8 mouse cellular contexts compared by ENCODE assay signal in the genomic region with DNA sequence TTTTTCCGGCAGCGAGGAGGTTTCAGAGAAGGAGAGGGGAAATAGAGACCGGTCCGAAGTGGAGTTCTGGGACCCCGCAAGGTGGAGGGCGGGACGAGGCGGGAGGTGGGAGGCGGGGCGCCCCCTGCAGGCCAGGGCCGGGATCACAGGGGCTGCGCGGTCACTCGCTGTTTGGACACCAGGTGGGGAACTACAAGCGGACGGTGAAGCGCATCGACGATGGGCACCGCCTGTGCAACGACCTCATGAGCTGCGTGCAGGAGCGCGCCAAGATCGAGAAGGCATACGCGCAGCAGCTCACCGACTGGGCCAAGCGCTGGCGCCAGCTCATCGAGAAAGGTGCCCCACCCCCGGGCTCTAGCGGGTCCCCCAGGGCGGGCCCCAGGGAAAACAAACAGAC. TPM values are rescaled to one million over a fixed set of nuclear protein-coding genes. Genes with fewer than 3 reads are reported as not detected.
A peak's percentile ranks its signal among the peaks of the same experiment; 100 is the strongest.
DNase-seq lines count a peak whose midpoint lies in the region; ATAC-seq and TF ChIP-seq lines count a peak whose summit lies in the region.

No protein-coding gene starts in this region.

- H3K27me3 ChIP-seq in heart, embryonic 13.5 days (replicated peaks): peaks cover 34% of the 10 kb centered on the region

- no peaks in the 10 kb centered on the region for H3K36me3 ChIP-seq in heart, embryonic 13.5 days

- no peak overlapping the region for H3K27ac ChIP-seq in cortical plate, adult 2 months (ENCODE audit: insufficient read depth, low read length)
- H3K27ac ChIP-seq in heart, embryonic 13.5 days (replicated peaks): no peak overlapping the region

- TF ChIP-seq CTCF in cortical plate, adult 2 months (IDR thresholded peaks at IDR 0.05; ENCODE audit: extremely low read depth, insufficient read depth, low read length): peak; percentile 37

- H3K9ac ChIP-seq in heart, embryonic 13.5 days: peak overlapping the region; percentile 73

- peaks cover 13% of the 10 kb centered on the region; the same call in 1 of the 2 replicates for H3K9me3 ChIP-seq in heart, embryonic 13.5 days

- no peak for TF ChIP-seq POLR2A in cortical plate, adult 2 months (IDR thresholded peaks at IDR 0.05; ENCODE audit: extremely low read depth, insufficient read depth, low read length)

- peaks cover 14% of the 10 kb centered on the region for H3K4me1 ChIP-seq in cortical plate, adult 2 months (ENCODE audit: control insufficient read depth, insufficient read depth, low read length)
- peaks cover 5% of the 10 kb centered on the region for H3K4me1 ChIP-seq in heart, embryonic 13.5 days

- peak; percentile 43 for DNase-seq in thymus, postnatal 14 days
- no peak for DNase-seq in thymus, adult 18-20 months
- DNase-seq in kidney, postnatal 10 days: peak; percentile 72
- DNase-seq in spleen, postnatal 4 days (ENCODE audit: low spot score in 2 of 2): peak; percentile 39 to 81
- no peak for DNase-seq in frontal cortex, postnatal 25 days (ENCODE audit: low spot score in 2 of 2)

- no peak overlapping the region for H3K4me3 ChIP-seq in cortical plate, adult 2 months (ENCODE audit: insufficient read depth, low read length)
- H3K4me3 ChIP-seq in heart, embryonic 13.5 days: peak overlapping the region; percentile 42

- peak overlapping the region; percentile 72 for H3K4me2 ChIP-seq in heart, embryonic 13.5 days

- WGBS in heart, embryonic 13.5 days: under 1% methylated on average over 34 of the region's 34 CpGs

- no peak for ATAC-seq in heart, embryonic 13.5 days (ENCODE audit: extremely low read depth, insufficient number of reproducible peaks, low FRiP score, low TSS enrichment)
- peak; percentile 71; the same call in 1 of the 2 replicates for ATAC-seq in megakaryocyte, adult 5-6 weeks (ENCODE audit: poor library complexity, severe bottlenecking)

RNA-seq across cellular contexts. Expression of gene Spdef, which starts 26.2 kb away (rescaled TPM):
- polyA plus RNA-seq in cortical plate, adult 2 months (2012; rRNA removed): 0.61 and 0.91 TPM in 2 replicates
- polyA plus RNA-seq in heart, embryonic 13.5 days (2015; fragmentation: Nextera tagmentation; extraction: Ambion mirVana): 0.15 and 0.18 TPM in 2 replicates
- not detected in 2 replicates for total RNA-seq in megakaryocyte, adult 5-6 weeks (2015)
- total RNA-seq in megakaryocyte, adult 5-6 weeks (2017): not detected in 2 replicates

RNA-seq across cellular contexts. Expression of gene Pacsin1, which starts 47.2 kb away (rescaled TPM):
- 254 and 258 TPM in 2 replicates for polyA plus RNA-seq in cortical plate, adult 2 months (2012; rRNA removed)
- 0.78 and 1.4 TPM in 2 replicates for polyA plus RNA-seq in heart, embryonic 13.5 days (2015; fragmentation: Nextera tagmentation; extraction: Ambion mirVana)
- 0.87 and 1.2 TPM in 2 replicates for total RNA-seq in megakaryocyte, adult 5-6 weeks (2015)
- 0.44 and 0.61 TPM in 2 replicates for total RNA-seq in megakaryocyte, adult 5-6 weeks (2017)

Comparison
In these comparisons a context has a peak if more than half of its experiments do, and no peak if none do; other contexts are left out.
1. DNase-seq: peak in thymus, postnatal 14 days (single experiment), kidney, postnatal 10 days (single experiment) and spleen, postnatal 4 days (2 of 2); none in thymus, adult 18-20 months (0 of 2) and frontal cortex, postnatal 25 days (0 of 2).
2. RNA of gene Pacsin1, which starts 47.2 kb away (polyA plus RNA-seq): 254 to 258 TPM in cortical plate, adult 2 months; 0.78 to 1.4 TPM in heart, embryonic 13.5 days; every median in the first group is over 100 times any median in the second.